Mouse (Mus musculus): ENCODE measurements at regions not wholly inside any gene's neighbourhood (a gene's known extent, or its start where the extent isn't known, plus 50 kb on each side); places are given as distances from the start of the nearest gene placed in this dataset.
"Not testable (repeated sequence)": the region's sequence is repeated elsewhere in the genome, so short reads cannot be mapped to it uniquely, and the experiment has no call there.

DNA sequence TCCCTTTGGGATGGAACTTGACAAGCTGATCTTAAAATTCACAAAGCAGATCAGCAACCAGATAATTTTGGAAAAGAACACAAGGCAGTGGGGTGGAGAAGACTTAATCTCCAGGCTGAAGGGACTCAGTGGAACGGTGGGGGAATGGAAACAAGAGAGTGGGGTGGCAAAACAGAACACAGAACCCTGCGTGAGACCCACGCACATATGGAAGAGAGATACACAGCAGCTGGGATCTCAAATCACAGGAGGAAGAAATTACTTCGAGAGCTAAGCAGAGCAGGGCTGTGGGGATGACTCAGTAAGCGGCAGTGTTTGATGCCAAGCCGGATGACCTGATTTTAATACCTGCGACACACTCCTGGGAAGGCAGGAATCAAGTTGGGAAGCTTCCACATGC is 89.9 kb upstream of the Thpo start:
- Histone ChIP-seq H3K27ac (no peak overlapping the region), H3K4me3 (ENCODE audit: inconsistent target) (no peak overlapping the region), H3K79me2 (ENCODE audit: inconsistent target) (no peaks in the 10 kb centered on the region), H3K36me3 (ENCODE audit: inconsistent target) (no peaks in the 10 kb centered on the region)
- 88% methylated on average over 7 of the region's 7 CpGs for WGBS (ENCODE audit: missing documents)

DNA sequence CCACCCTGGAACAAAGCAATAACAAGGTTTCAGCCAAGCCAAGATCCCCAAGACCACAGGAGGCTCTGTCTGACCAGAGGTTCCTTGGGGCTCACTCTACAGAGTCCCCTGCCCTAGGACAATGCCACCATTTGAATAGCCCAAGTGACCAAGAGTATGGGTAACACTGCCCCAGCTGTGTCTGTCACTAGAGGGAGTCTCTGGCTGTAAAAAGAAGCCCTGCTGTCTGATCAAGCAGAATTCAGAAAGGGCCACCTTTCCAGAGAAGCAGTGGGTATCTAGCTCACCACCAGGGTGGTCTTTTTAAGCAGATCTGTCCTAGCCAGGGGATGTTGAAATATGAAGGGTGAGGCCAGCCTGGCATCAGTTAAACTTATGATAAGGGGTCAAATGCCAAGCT is 86.6 kb upstream of the Thpo start:
- no peaks in the 10 kb centered on the region for H3K79me2 ChIP-seq (ENCODE audit: inconsistent target)
- H3K27ac ChIP-seq, result no peak overlapping the region
- no peak overlapping the region for H3K4me3 ChIP-seq (ENCODE audit: inconsistent target)
- H3K36me3 ChIP-seq (ENCODE audit: inconsistent target), result no peaks in the 10 kb centered on the region

DNA sequence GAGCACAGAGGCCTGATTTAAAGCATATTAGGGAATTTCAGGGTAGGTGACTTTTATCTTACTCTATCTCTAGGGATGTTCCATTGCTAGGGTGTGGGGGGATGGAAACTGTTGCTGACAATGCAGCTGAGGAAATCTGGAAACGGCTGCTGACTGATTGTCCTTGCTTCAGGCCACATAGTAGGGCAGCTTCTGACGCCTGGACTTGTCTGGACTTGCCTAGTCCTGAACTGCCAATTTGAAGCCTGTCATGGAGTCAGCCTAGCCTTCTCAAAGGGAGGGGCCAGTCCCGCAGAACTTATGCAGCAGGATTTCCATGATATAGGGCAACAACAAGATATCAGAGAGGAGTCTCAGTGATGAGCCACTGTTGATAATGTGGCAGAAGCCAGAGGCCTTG is 85.3 kb upstream of the Thpo start:
- Histone ChIP-seq H3K4me3 (ENCODE audit: inconsistent target) (no peak overlapping the region), H3K79me2 (ENCODE audit: inconsistent target) (no peaks in the 10 kb centered on the region), H3K27ac (no peak overlapping the region), H3K36me3 (ENCODE audit: inconsistent target) (no peaks in the 10 kb centered on the region)
- 87% methylated on average over 3 of the region's 3 CpGs for WGBS (ENCODE audit: missing documents)

DNA sequence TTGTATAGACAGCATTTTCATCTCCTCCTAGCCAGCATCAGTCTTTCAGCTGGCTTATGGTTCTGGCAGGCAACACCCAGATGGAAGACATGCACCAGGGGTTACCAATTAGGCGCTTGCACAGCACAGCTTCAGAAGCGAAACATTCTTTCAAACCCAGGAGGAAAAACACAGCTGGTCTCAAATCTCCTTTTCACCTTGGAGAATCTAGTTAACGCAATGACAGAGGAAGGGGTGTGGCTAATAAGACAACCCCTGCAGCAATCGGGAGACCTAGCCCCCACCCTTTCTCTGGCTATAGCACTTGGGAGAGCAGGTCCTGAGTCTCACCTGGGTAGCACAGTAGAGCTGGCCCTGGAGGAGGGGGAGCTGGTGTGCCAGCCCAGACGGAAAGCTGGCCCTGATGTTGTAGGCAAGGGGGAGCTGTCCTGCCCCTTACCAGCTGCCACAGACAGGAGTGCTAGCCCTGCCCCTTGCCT is 84.4 kb upstream of the Thpo start:
- no peak overlapping the region for H3K27ac ChIP-seq
- 79% methylated on average over 5 of the region's 5 CpGs for WGBS (ENCODE audit: missing documents)

DNA sequence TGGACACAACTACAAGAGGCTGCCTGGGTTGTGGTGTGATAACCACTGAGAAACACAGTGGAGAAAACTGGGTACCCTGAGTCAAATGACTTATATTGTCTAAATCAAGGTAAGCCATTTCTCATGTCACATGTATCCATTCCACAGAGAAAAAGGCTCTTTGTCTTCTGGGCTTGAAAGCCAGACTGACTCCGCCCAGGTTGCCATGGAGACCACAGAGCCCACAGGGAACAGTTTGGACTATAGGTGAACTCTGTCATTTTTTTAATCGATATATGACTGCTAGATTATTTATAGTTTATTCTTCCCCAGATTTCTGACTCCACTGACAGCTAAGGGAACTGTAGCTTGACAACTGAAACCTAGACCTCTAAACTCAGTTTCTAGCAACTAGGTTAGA is 80.7 kb upstream of the Thpo start:
- WGBS (ENCODE audit: missing documents), result 86% methylated on average over 2 of the region's 2 CpGs
- H3K79me2 ChIP-seq (ENCODE audit: inconsistent target), result no peaks in the 10 kb centered on the region
- no peaks in the 10 kb centered on the region for H3K36me3 ChIP-seq (ENCODE audit: inconsistent target)
- H3K27ac ChIP-seq, result no peak overlapping the region
- no peak overlapping the region for H3K4me3 ChIP-seq (ENCODE audit: inconsistent target)

More for the DNA sequence above, 84.4 kb upstream of the Thpo start:
- H3K36me3 ChIP-seq (ENCODE audit: inconsistent target), result no peaks in the 10 kb centered on the region
- no peaks in the 10 kb centered on the region for H3K79me2 ChIP-seq (ENCODE audit: inconsistent target)
- no peak overlapping the region for H3K4me3 ChIP-seq (ENCODE audit: inconsistent target)

DNA sequence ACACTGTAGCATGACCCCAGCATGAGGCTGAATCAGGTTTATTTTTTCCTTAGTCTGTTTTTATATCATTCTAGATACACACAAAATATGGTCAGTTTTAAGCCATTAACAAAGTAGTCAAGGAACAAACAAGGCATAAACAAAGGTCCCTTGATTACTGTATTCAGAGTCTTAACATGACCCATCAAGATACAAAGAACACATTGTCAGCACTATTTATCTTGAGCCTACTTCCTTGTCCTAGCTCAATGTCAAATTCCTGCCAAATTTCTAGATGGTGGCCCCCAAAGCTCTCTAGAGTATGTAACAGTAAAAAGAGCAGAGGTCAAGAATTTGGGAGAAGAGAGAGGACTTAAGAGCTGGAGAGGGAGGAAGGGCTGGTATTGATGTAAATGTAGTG is 79.9 kb upstream of the Thpo start:
- no peak overlapping the region for H3K27ac ChIP-seq
- no peak overlapping the region for H3K4me3 ChIP-seq (ENCODE audit: inconsistent target)
- no peaks in the 10 kb centered on the region for H3K79me2 ChIP-seq (ENCODE audit: inconsistent target)
- H3K36me3 ChIP-seq (ENCODE audit: inconsistent target), result no peaks in the 10 kb centered on the region

DNA sequence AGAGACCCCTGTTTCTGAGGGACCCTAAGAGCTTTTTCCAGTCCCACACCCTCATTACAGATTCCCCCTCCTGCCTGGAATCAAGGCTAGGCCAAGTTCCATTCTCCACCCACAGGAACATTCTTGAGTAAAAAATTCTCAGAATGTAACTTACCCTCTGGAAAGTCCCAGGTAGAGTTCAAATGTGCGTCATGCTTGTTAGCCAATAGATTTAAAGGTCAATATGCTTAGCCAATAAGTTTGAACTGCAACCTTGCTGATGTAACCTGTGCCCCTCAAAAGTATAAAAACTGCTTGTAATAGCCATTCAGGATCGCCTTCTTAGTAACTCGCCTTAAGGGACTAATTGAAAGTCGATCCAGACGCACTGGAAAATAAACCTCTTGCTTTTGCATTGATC is 77.7 kb upstream of the Thpo start:
- WGBS (ENCODE audit: missing documents), result 95% methylated on average over 5 of the region's 5 CpGs

DNA sequence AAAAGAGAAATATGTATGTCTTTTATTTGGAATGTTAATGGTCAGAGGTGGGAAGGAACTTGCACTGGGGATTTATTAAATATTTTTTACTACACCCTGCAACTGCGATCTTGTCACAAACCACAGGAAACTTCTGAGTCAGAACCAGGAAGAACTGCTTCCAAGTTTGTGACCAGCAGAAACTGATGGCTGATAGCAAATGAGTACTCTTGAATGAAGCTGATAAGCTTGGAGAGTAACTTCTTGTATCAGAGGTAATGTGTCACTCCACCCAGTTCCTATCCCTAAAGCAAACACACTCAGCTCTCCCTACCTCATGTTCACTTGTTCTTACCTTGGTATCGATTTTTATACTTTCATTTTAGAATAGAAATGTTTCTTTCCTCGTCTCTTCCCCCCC is 76.0 kb upstream of the Thpo start:
- WGBS (ENCODE audit: missing documents), result 0% methylated on average over 2 of the region's 3 CpGs
- no peak overlapping the region for H3K27ac ChIP-seq
- no peak overlapping the region for H3K4me3 ChIP-seq (ENCODE audit: inconsistent target)
- H3K36me3 ChIP-seq (ENCODE audit: inconsistent target), result no peaks in the 10 kb centered on the region
- H3K79me2 ChIP-seq (ENCODE audit: inconsistent target), result no peaks in the 10 kb centered on the region

More for the DNA sequence above, 77.7 kb upstream of the Thpo start:
- not testable (repeated sequence) for H3K79me2 ChIP-seq (ENCODE audit: inconsistent target); H3K36me3 ChIP-seq (ENCODE audit: inconsistent target); H3K27ac ChIP-seq; H3K4me3 ChIP-seq (ENCODE audit: inconsistent target)

DNA sequence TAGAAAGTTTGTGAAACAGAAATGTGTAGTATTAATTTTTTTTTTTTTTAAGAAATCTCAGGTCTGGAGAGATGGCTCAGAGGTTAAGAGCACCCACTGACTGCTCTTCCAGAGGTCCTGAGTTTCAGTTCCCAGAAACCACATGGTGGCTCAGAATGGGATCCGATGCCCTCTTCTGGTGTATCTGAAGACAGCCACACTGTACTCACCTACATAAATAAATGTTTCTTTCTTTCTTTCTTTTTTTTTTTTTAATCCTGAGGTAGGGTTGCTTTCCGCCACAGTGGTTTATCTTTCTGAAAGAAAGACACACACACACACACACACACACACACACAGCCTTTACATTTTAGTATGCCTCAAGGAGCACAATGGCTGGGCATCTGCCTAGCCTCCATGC is 74.0 kb upstream of the Thpo start:
- Histone ChIP-seq H3K79me2 (ENCODE audit: inconsistent target) (no peaks in the 10 kb centered on the region), H3K36me3 (ENCODE audit: inconsistent target) (no peaks in the 10 kb centered on the region), H3K4me3 (ENCODE audit: inconsistent target) (no peak overlapping the region), H3K27ac (no peak overlapping the region)
- 29% methylated on average over 1 of the region's 2 CpGs for WGBS (ENCODE audit: missing documents)

DNA sequence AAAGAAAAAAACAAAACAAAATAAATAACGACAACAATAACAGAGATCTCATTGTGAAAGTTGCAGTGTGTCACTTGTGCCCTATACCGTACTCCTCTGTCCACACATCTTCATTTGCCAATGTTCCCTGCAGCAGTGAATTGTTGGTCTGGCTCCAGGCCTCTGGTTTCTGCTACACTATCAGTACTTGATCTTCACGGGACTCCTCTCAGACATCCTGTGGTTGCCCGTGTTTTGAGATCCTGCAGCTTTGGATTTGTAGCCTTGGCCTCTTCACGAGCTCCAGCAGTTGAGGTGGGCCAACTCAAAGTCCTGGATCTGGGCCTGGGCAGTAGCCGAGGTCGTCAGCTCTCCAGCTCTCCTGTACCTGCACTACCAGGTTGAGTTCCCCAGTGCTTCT is 72.4 kb upstream of the Thpo start:
- Histone ChIP-seq H3K79me2 (ENCODE audit: inconsistent target) (no peaks in the 10 kb centered on the region), H3K4me3 (ENCODE audit: inconsistent target) (no peak overlapping the region), H3K27ac (no peak overlapping the region), H3K36me3 (ENCODE audit: inconsistent target) (no peaks in the 10 kb centered on the region)
- WGBS (ENCODE audit: missing documents), result 52% methylated on average over 7 of the region's 7 CpGs

DNA sequence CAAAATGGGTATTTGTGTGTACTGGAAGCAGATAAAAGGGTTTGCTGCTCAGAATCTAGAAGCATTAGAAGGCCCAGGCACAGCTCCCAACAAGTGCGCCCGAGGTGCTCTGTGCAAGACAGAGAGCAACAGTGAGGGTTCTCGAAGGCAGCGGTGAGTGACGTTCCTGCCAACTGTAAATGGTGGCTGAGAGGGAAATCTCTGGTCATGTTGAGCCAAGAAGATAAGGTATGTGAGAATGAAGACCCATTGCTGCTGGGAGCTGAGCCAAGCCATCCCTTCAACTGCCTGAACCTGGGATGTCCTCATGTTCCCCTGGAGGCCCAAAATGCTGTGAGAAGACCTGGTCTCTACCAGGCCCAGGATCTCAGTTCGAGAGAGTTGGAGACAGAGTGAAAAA is 71.5 kb upstream of the Thpo start:
- no peak overlapping the region for H3K27ac ChIP-seq
- 82% methylated on average over 6 of the region's 6 CpGs for WGBS (ENCODE audit: missing documents)

DNA sequence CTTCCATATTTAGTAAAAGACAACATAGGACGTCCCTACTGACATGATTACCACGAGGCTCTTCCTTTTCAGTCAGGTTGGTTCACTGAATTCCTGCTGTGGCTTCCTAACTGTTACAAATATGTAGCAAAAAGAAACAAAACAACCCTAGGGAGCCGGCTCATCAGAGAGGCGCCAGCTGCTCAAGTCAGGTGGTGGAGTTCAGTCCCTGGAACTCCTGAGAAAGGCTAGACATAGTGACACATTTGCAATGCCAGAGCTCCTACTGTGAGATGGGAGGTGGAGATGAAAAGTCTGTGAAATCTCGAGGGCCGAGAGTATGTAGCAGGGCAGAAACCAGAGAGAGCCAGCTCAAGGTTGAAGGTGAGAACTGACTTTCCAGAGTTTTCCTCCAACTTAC is 70.8 kb upstream of the Thpo start:
- WGBS (ENCODE audit: missing documents), result 49% methylated on average over 6 of the region's 6 CpGs
- Histone ChIP-seq H3K27ac (no peak overlapping the region), H3K36me3 (ENCODE audit: inconsistent target) (no peaks in the 10 kb centered on the region), H3K4me3 (ENCODE audit: inconsistent target) (0 out of 2 replicates have a peak overlapping the region, but pooled peaks have one; percentile 26), H3K79me2 (ENCODE audit: inconsistent target) (no peaks in the 10 kb centered on the region)

More for the DNA sequence above, 71.5 kb upstream of the Thpo start:
- no peaks in the 10 kb centered on the region for H3K36me3 ChIP-seq (ENCODE audit: inconsistent target)
- no peaks in the 10 kb centered on the region for H3K79me2 ChIP-seq (ENCODE audit: inconsistent target)
- H3K4me3 ChIP-seq (ENCODE audit: inconsistent target), result no peak overlapping the region

DNA sequence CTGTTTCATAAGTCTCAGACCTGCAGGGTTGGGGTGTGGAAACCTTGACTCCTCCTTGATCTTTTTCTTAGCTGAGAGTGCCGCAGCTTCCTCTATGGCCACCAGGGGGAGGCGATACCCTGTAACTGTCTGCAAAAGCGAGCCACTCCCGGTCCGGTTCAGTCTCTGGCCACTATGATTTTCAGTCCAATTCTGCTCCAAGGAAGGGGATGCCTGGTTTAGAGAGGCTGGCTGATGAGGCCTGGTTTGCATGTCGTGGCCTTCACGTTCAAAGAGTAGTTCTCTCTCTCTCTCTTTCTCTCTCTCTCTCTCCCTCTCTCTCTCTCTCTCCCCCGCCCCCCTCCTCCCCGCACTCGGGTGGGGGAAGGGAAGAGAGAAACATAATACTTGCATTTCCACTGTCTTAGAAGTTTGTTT is 70.3 kb upstream of the Thpo start:
- no peaks in the 10 kb centered on the region for H3K79me2 ChIP-seq (ENCODE audit: inconsistent target)
- H3K36me3 ChIP-seq (ENCODE audit: inconsistent target), result no peaks in the 10 kb centered on the region
- 1% methylated on average over 10 of the region's 10 CpGs for WGBS (ENCODE audit: missing documents)
- no peak overlapping the region for H3K27ac ChIP-seq
- H3K4me3 ChIP-seq (ENCODE audit: inconsistent target), result peak overlapping the region; percentile 26; the same call in 1 of the 2 replicates

DNA sequence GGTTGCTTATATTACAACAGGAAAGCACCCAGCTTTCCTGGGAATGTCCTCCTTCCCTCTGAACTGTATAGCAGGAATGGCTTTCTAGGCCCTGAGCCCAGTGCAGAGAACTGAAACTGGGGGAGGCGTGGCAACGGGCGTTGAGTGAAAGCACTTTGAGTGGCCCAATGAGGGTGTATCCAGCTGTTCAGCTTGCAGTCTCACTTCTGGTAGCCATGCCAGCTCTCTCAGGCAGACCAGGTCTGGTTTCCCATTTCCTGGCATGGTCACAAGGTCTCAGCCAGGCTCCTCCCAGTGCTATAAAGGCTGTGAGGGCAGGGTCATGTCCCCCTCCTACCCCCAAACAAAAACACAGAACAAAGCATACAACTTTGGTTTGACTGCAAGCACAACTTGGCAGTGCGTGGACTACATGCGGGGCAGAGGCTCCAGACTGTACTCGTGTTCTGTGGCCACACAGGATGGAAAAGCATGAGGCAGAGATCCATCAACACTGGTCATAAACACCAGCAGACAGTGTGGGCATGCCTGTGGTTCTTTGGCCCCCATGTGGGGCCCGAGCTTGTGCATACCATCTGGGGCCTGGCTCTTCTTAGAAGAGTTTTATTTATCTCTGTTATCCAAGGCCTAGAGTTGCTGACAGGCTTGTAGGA is 69.1 kb upstream of the Thpo start:
- Histone ChIP-seq H3K4me3 (ENCODE audit: inconsistent target) (no peak overlapping the region), H3K27ac (no peak overlapping the region), H3K36me3 (ENCODE audit: inconsistent target) (no peaks in the 10 kb centered on the region), H3K79me2 (ENCODE audit: inconsistent target) (no peaks in the 10 kb centered on the region)
- 40% methylated on average over 5 of the region's 7 CpGs for WGBS (ENCODE audit: missing documents)

DNA sequence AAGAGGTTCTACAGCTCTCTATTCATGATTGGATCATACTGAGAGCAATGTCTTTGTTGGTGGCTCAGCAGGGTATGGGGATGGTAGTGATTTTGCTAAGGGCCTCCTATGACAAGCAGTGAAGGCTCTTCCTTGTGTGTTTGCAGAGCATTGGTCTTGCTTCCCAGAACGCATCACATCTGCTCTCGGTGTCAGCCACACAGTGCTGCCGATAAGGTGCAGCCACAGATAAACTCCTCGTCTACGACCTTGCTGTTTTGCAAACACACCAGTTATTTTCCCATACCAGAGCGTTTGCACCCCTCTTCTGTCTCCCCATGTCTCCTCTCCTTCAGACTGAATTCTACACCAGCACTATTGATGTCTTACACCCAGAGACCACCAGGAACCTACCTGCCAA is 68.4 kb upstream of the Thpo start:
- Histone ChIP-seq H3K4me3 (ENCODE audit: inconsistent target) (no peak overlapping the region), H3K79me2 (ENCODE audit: inconsistent target) (no peaks in the 10 kb centered on the region), H3K36me3 (ENCODE audit: inconsistent target) (no peaks in the 10 kb centered on the region), H3K27ac (no peak overlapping the region)
- 95% methylated on average over 6 of the region's 6 CpGs for WGBS (ENCODE audit: missing documents)

DNA sequence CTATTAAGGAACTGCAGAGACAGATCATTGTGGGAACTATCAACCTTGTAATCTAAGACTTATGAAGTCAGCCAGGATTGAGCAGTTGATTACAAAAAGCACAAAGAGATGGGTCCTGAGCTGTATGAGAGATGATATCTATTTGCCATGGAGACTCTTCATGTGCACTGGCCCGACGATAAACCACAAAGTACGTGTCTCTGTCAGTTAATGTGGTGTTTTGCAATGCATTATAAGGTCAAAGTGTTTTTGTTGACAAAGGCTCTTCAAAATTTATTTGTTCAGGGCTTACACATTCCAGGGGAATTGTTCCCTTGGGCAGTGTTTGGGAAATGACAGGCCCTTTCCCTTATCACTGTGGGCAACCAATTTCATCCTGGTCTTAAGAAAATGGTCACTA is 65.7 kb upstream of the Thpo start:
- Histone ChIP-seq H3K4me3 (ENCODE audit: inconsistent target) (no peak overlapping the region), H3K79me2 (ENCODE audit: inconsistent target) (no peaks in the 10 kb centered on the region), H3K36me3 (ENCODE audit: inconsistent target) (no peaks in the 10 kb centered on the region), H3K27ac (no peak overlapping the region)
- 83% methylated on average over 3 of the region's 3 CpGs for WGBS (ENCODE audit: missing documents)

Data from macrophage (primary cell).